Mouse (Mus musculus): ENCODE data around the gene Bak1.

DNA sequence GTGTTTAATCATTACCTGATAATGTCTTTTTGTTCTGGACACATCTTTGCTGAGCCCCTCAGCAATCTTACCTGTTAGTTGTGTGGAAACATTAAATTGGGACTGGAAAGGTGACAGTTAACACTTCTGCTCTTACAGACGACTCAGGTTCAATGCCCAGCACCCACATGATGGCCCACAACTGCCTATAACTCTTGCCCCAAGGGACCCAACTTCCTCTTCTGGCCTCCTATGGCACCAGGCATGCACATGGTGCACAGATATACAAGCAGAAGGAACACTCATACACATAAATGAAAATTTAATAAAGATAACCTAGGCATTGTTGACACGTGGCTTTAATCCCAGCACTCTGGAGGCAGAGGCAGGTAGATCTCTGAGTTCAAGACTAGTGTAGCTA, 49.4 kb downstream of the Bak1 start:
- TF ChIP-seq GATA1 (IDR thresholded peaks at IDR 0.05; ENCODE audit: low read length) = no peak
- TF ChIP-seq TAL1 (IDR thresholded peaks at IDR 0.05; ENCODE audit: low read length) = no peak
